Mouse (Mus musculus) heart, embryonic 15.5 days (tissue): ENCODE data around the gene Ahctf1. TPM values are rescaled to one million over a fixed set of nuclear protein-coding genes. Genes with fewer than 3 reads are reported as not detected.
"Not testable (repeated sequence)": the region's sequence is repeated elsewhere in the genome, so short reads cannot be mapped to it uniquely, and the experiment has no call there.

Source experiments
- ATAC-seq: fragments of 200-750 bp; cut with Nextera tagmentation; replicated peaks from 2 replicates; pipeline ENCODE4 v1.8.0; 2017; ENCODE audit warnings: low read depth, moderate TSS enrichment; ENCODE audit not compliant: insufficient number of reproducible peaks, insufficient read depth, low FRiP score
- H3K27ac ChIP-seq: fragments of 300-500 bp; sonication (generic); 2 replicates; pipeline ENCODE4 v1.5.1; 2015; ENCODE audit warnings: mild to moderate bottlenecking, inconsistent platforms
- H3K27me3 ChIP-seq: fragments of 300-500 bp; sonication (generic); 2 replicates; pipeline ENCODE4 v1.6.1; 2015; ENCODE audit warnings: inconsistent platforms
- H3K36me3 ChIP-seq: fragments of 300-500 bp; sonication (generic); 2 replicates; pipeline ENCODE4 v1.6.1; 2015; ENCODE audit warnings: mild to moderate bottlenecking, inconsistent platforms
- H3K4me1 ChIP-seq: fragments of 300-500 bp; sonication (generic); replicated peaks from 2 replicates; pipeline ENCODE4 v1.6.1; 2015; ENCODE audit warnings: inconsistent platforms
- H3K4me2 ChIP-seq: fragments of 300-500 bp; sonication (generic); 2 replicates; pipeline ENCODE4 v1.6.1; 2015; ENCODE audit warnings: inconsistent platforms, mild to moderate bottlenecking, moderate library complexity
- H3K4me3 ChIP-seq: fragments of 300-500 bp; sonication (generic); 2 replicates; pipeline ENCODE4 v1.5.1; 2015; ENCODE audit warnings: mild to moderate bottlenecking, inconsistent platforms
- H3K9ac ChIP-seq: fragments of 300-500 bp; sonication (generic); 2 replicates; pipeline ENCODE4 v1.6.1; 2015; ENCODE audit warnings: mild to moderate bottlenecking, inconsistent platforms
- H3K9me3 ChIP-seq: fragments of 300-500 bp; sonication (generic); replicated peaks from 2 replicates; pipeline ENCODE4 v1.6.1; 2016; ENCODE audit warnings: inconsistent platforms
- WGBS: fragments of 180-500 bp; shearing (Covaris S2); methylation state at CpG from one replicate; pipeline ENCODE4 v1.1.7; 2015; ENCODE audit warnings: mixed read lengths; 5-methylcytosine and 5-hydroxymethylcytosine counted together
- polyA plus RNA-seq: library from polyadenylated mRNA; unstranded; fragments of >200 nt; fragmentation: Nextera tagmentation; extraction: Ambion mirVana; gene quantifications from 2 replicates; pipeline ENCODE4 v1.2.1, GENCODE M21; 2015

Gene Ahctf1
- polyA plus RNA-seq, 1 experiment from 2014 or later = 12.2 TPM

DNA sequence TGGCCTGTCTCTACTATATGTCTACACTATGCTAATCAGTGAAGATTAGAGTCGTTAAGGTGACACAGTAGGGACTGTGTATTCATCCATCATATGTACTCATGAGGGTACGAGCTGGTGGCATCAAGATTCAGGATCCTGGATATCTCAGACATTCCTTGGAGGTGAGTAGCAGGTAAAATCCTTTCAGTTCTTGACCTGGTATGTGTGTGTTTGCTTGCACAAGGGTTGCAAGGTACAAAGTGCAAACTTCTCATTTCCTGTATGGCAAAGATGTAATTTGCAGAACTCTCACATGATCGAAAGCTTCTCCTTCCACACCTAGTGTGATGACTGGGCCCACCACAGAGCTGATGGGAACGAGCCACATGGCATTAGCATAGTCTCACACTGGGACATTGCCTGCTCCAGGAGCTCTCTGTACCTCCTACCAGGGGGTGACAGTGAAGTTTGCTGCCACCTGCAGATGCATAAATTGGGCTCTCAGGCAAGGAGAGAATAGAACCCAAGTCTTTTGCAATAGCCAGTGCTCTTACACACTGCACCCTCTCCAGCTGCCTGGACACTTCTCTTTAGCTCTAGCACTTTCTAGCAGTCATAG is 59.8 kb downstream of the Ahctf1 start:
- H3K4me2 ChIP-seq = no peak overlapping the region
- no peaks in the 10 kb centered on the region for H3K9me3 ChIP-seq
- no peaks in the 10 kb centered on the region for H3K27me3 ChIP-seq
- WGBS = 79% methylated on average over 4 of the region's 4 CpGs
- no peak overlapping the region for H3K4me3 ChIP-seq
- no peak overlapping the region for H3K27ac ChIP-seq
- no peak for ATAC-seq
- no peaks in the 10 kb centered on the region for H3K4me1 ChIP-seq
- H3K9ac ChIP-seq = no peak overlapping the region
- H3K36me3 ChIP-seq = peaks cover 35% of the 10 kb centered on the region

DNA sequence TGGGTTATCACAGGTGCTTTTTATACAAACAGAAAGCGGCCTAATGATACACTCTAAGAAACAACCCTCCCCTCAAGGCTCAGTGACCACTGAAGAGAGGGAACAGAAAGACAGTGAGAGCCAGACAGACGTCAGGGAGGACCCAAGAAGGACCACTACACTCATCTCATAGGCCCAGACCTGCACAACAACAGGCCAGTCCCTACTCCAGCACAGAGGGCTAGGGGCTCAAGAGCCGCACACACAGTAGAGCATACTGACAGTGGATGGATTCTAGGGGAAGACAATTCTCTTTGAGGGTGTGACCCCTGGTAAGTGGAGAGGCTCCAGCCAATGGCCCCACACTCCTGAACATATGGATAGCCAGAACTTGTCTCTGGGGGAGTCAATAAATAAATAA is 67.0 kb downstream of the Ahctf1 start:
- no peaks in the 10 kb centered on the region for H3K36me3 ChIP-seq
- H3K4me3 ChIP-seq = no peak overlapping the region
- H3K4me1 ChIP-seq = no peaks in the 10 kb centered on the region
- H3K27me3 ChIP-seq = no peaks in the 10 kb centered on the region
- no peak overlapping the region for H3K27ac ChIP-seq
- no peaks in the 10 kb centered on the region for H3K9me3 ChIP-seq
- ATAC-seq = no peak
- WGBS = 75% methylated on average over 3 of the region's 3 CpGs
- no peak overlapping the region for H3K9ac ChIP-seq
- H3K4me2 ChIP-seq = no peak overlapping the region

GRCm38 (mm10) chr1:179734500-179735474 is 68.7 kb downstream of the Ahctf1 start:
- Histone ChIP-seq H3K27me3 (no peaks in the 10 kb centered on the region), H3K27ac (no peak overlapping the region), H3K4me1 (no peaks in the 10 kb centered on the region), H3K4me3 (0 out of 2 replicates have a peak overlapping the region, but pooled peaks have one; percentile 14), H3K4me2 (peak overlapping the region; percentile 29), H3K36me3 (no peaks in the 10 kb centered on the region), H3K9me3 (no peaks in the 10 kb centered on the region), H3K9ac (no peak overlapping the region)
- WGBS = 28% methylated on average over 15 of the region's 15 CpGs
- ATAC-seq = no peak

GRCm38 (mm10) chr1:179731391-179731790 is 72.1 kb downstream of the Ahctf1 start:
- Histone ChIP-seq H3K36me3 (no peaks in the 10 kb centered on the region), H3K9ac (no peak overlapping the region), H3K4me2 (no peak overlapping the region), H3K27ac (no peak overlapping the region), H3K9me3 (no peaks in the 10 kb centered on the region), H3K27me3 (no peaks in the 10 kb centered on the region), H3K4me3 (no peak overlapping the region), H3K4me1 (no peaks in the 10 kb centered on the region)
- no peak for ATAC-seq
- WGBS = 63% methylated on average over 3 of the region's 3 CpGs

DNA sequence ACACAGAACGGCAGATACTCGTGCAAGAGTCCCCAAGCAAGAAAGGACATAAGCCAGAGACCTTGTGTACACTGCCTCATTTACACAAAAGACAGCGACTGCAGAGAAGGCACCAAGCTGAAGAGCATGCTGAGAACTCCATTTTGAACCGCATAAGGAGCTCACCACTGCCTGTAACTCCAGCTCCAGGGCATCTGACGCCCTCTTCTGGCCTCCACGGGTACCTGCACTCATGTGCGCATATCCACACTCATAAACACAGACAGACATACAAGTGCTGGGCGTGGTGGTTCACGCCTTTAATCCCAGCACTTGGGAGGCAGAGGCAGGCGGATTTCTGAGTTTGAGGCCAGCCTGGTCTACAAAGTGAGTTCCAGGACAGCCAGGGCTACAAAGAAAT is 74.8 kb downstream of the Ahctf1 start:
- WGBS = 83% methylated on average over 10 of the region's 10 CpGs
- Histone ChIP-seq H3K4me2 (no peak overlapping the region), H3K27ac (no peak overlapping the region), H3K9me3 (no peaks in the 10 kb centered on the region), H3K4me1 (no peaks in the 10 kb centered on the region), H3K36me3 (no peaks in the 10 kb centered on the region), H3K4me3 (no peak overlapping the region), H3K9ac (no peak overlapping the region), H3K27me3 (no peaks in the 10 kb centered on the region)
- ATAC-seq = no peak

DNA sequence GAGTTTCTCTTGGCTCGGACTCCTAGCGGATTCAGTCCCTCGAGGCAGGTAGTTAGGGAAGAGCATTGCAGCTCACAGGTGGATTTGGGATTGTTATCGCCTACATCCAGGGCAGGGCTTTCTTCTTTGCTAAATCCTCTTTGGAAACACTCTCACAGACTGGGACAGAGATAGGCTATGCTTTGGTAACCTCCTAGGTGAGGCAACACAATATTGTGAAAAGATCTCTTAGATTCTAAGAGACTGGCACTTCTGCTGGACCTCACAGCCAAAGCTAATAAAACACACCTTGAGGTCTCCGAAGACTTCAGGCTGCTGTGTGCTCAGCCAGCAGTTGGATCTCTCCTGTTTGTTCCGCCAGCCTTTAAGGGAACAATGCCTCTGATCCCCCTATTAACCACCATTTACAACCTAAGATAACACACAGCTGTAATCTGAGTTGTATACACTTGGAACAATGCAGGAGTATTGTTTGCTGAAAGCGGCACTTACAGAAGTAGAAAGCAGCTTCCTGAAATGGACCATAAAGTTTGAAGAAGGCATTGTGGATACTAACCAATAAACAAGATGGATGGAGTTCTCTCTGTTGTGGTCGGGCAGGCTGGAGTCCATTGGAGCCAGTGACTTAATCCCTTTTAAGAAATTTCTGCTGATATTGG is 80.5 kb downstream of the Ahctf1 start:
- no peak overlapping the region for H3K27ac ChIP-seq
- no peaks in the 10 kb centered on the region for H3K9me3 ChIP-seq
- no peaks in the 10 kb centered on the region for H3K36me3 ChIP-seq
- H3K9ac ChIP-seq = no peak overlapping the region
- no peak overlapping the region for H3K4me3 ChIP-seq
- no peak for ATAC-seq
- H3K27me3 ChIP-seq = no peaks in the 10 kb centered on the region
- 72% methylated on average over 8 of the region's 8 CpGs for WGBS
- 0 out of 2 replicates have a peak, but pooled peaks cover 3% of the 10 kb centered on the region for H3K4me1 ChIP-seq
- H3K4me2 ChIP-seq = no peak overlapping the region

DNA sequence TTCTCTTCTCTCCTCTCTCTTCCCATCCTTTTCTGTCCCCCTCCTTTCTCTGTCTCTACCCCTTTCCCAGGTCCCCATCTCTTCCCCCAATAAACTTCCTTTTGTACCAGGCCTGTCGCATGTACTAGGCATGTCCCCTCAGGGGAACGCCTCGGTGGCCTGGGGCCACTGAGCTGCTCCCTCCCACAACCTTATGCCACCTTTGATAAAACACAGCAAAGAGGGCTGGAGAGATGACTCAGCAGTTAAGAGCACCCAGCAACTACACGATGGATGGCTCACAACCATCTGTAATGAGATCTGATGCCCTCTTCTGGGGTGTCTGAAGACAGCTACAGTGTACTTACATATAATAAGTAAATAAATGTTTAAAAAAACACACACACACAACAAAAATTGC is 87.7 kb downstream of the Ahctf1 start:
- Histone ChIP-seq H3K4me1 (no peaks in the 10 kb centered on the region), H3K4me2 (no peak overlapping the region), H3K9me3 (no peaks in the 10 kb centered on the region), H3K36me3 (no peaks in the 10 kb centered on the region), H3K27ac (no peak overlapping the region), H3K9ac (no peak overlapping the region), H3K4me3 (no peak overlapping the region), H3K27me3 (no peaks in the 10 kb centered on the region)
- no peak for ATAC-seq
- 84% methylated on average over 4 of the region's 4 CpGs for WGBS

GRCm38 (mm10) chr1:179715289-179715688 is 88.2 kb downstream of the Ahctf1 start:
- not testable (repeated sequence) for H3K36me3 ChIP-seq, H3K27ac ChIP-seq, H3K4me2 ChIP-seq, H3K4me3 ChIP-seq, H3K4me1 ChIP-seq, ATAC-seq, H3K9me3 ChIP-seq, H3K27me3 ChIP-seq, H3K9ac ChIP-seq
- 50% methylated on average over 4 of the region's 4 CpGs for WGBS

- no peaks in the 10 kb centered on the region for H3K36me3 ChIP-seq
- WGBS = 80% methylated on average over 3 of the region's 3 CpGs
- ATAC-seq = no peak
- H3K4me3 ChIP-seq = no peak overlapping the region
- H3K4me2 ChIP-seq = no peak overlapping the region
- no peaks in the 10 kb centered on the region for H3K9me3 ChIP-seq
- H3K27ac ChIP-seq = no peak overlapping the region
- H3K4me1 ChIP-seq = peaks cover 8% of the 10 kb centered on the region
- no peaks in the 10 kb centered on the region for H3K27me3 ChIP-seq
- no peak overlapping the region for H3K9ac ChIP-seq
Observed at GRCm38 (mm10) chr1:179713367-179713766, 90.1 kb downstream of the Ahctf1 start.

- WGBS = 79% methylated on average over 7 of the region's 7 CpGs
- H3K4me3 ChIP-seq = no peak overlapping the region
- H3K27me3 ChIP-seq = no peaks in the 10 kb centered on the region
- no peaks in the 10 kb centered on the region for H3K9me3 ChIP-seq
- H3K4me2 ChIP-seq = no peak overlapping the region
- H3K4me1 ChIP-seq = peaks cover 8% of the 10 kb centered on the region
- no peak overlapping the region for H3K9ac ChIP-seq
- H3K36me3 ChIP-seq = no peaks in the 10 kb centered on the region
- no peak overlapping the region for H3K27ac ChIP-seq
- ATAC-seq = no peak
Observed at GRCm38 (mm10) chr1:179712658-179713057, 90.8 kb downstream of the Ahctf1 start.

GRCm38 (mm10) chr1:179710739-179711138 is 92.7 kb downstream of the Ahctf1 start:
- Histone ChIP-seq H3K27me3 (no peaks in the 10 kb centered on the region), H3K9me3 (no peaks in the 10 kb centered on the region), H3K36me3 (no peaks in the 10 kb centered on the region), H3K4me3 (no peak overlapping the region), H3K9ac (no peak overlapping the region), H3K4me2 (no peak overlapping the region), H3K27ac (no peak overlapping the region), H3K4me1 (peaks cover 8% of the 10 kb centered on the region)
- 70% methylated on average over 5 of the region's 5 CpGs for WGBS
- no peak for ATAC-seq
